Mouse (Mus musculus) kidney, postnatal 14 days (tissue): ENCODE measurements around the gene Olfr1307.

Experiments
- DNase-seq: peaks from one replicate; pipeline ENCODE4 v3.0.0; 2022; ENCODE audit warnings: mixed read lengths

Gene Olfr1307

GRCm38 (mm10) chr2:111949340-111949739, at the start of gene Olfr1307:
Gene Olfr1307 (minus strand): TSS chr2:111949440.
- no peak for DNase-seq

- no peak for DNase-seq
These were observed 40.9 kb upstream of the Olfr1307 start, which contains the start of gene Olfr1309 for GRCm38 (mm10) chr2:111990181-111990580. Gene Olfr1309 (minus strand): TSS chr2:111990281.

DNA sequence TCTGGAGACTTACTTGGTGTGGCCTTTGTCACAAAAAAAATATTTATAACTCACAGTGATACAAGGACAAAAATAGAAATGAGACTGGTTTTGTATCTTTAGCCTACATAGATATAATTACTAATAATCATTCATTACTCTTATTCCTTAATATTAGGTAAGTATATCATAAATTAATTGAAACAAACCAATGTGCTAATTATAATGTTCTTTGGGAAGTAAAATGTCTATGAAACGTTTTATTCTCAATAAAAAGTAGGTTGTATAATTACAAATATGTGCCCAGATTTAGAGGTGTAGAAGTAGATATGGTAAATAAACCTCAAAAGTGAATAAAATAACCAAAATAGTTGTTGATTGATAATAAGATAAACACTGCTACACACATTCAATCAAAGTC, 15.6 kb upstream of the Olfr1307 start, which contains the start of gene Olfr1308:
Gene Olfr1308, minus strand, starts transcription at position 101 of the 400 bp plus-strand sequence.
- no peak for DNase-seq

DNA sequence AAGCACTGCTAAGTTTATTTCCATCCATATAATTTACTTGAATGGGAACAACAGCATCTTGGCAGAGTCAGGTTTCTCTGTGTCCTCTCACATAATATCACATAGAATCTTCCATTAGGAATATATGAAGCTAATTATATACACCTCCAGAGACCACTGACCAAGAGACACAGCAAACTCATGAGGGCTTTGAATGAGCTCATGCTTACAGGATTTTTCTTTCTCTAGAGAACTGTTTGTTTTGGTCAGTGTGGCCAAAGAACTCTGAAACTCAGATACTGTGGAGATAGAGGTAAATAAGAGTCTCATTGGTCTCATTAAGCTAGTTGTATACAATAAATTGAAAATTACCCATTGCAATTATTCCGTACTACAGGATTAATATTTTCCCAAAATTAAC, 33.1 kb downstream of the Olfr1307 start, which contains the start of gene Olfr1306:
Gene Olfr1306, minus strand, starts transcription at position 101 of the 400 bp plus-strand sequence.
- DNase-seq: no peak
